ENCODE assay signal across 23 mouse cellular contexts in genomic region chr12:90565051-90565450, GRCm38 (mm10).
DNase-seq lines count a peak whose midpoint lies in the region; ATAC-seq lines count a peak whose summit lies in the region.
"Had no signal": no experiment of that assay in that cellular context is flagged by ENCODE, and none has a peak within 500 bp of the region (broad histone marks: within the 10 kb centered on the region; RNA-seq: fewer than 3 reads in every experiment).

No protein-coding gene starts in this region.

- no peaks in the 10 kb centered on the region for H3K9me3 ChIP-seq in heart, embryonic 13.5 days
- H3K9me3 ChIP-seq in forebrain, embryonic 14.5 days (replicated peaks; ENCODE audit: control insufficient read depth, low read length), result no peaks in the 10 kb centered on the region
- H3K9me3 ChIP-seq in liver, embryonic 11.5 days (ENCODE audit: control insufficient read depth, low read length), result no peaks in the 10 kb centered on the region
- H3K9me3 ChIP-seq: embryonic facial prominence, embryonic 15.5 days; heart, embryonic 12.5 days; kidney, embryonic 15.5 days; stomach, embryonic 15.5 days had no signal

- WGBS in heart, embryonic 13.5 days, result 57% methylated on average over 3 of the region's 3 CpGs
- WGBS in forebrain, embryonic 14.5 days, result 84% methylated on average over 3 of the region's 3 CpGs
- WGBS in liver, embryonic 11.5 days, result 69% methylated on average over 3 of the region's 3 CpGs

- H3K4me1 ChIP-seq in heart, embryonic 13.5 days, result no peaks in the 10 kb centered on the region
- H3K4me1 ChIP-seq in forebrain, embryonic 14.5 days (ENCODE audit: control insufficient read depth, insufficient read depth, low read length), result no peaks in the 10 kb centered on the region
- H3K4me1 ChIP-seq in liver, embryonic 11.5 days (replicated peaks; ENCODE audit: control insufficient read depth, insufficient read depth, low read length), result no peaks in the 10 kb centered on the region
- H3K4me1 ChIP-seq: embryonic facial prominence, embryonic 15.5 days; heart, embryonic 12.5 days; kidney, embryonic 15.5 days; stomach, embryonic 15.5 days had no signal

- H3K9ac ChIP-seq in heart, embryonic 13.5 days, result no peak overlapping the region
- no peak overlapping the region for H3K9ac ChIP-seq in forebrain, embryonic 14.5 days (ENCODE audit: low read length)
- no peak overlapping the region for H3K9ac ChIP-seq in liver, embryonic 11.5 days (ENCODE audit: low read depth, low read length)
- H3K9ac ChIP-seq: embryonic facial prominence, embryonic 15.5 days; heart, embryonic 12.5 days; kidney, embryonic 15.5 days; stomach, embryonic 15.5 days had no signal

- ATAC-seq in heart, embryonic 13.5 days (ENCODE audit: extremely low read depth, insufficient number of reproducible peaks, low FRiP score, low TSS enrichment), result no peak
- peak; percentile 32; the same call in 1 of the 2 replicates for ATAC-seq in forebrain, embryonic 14.5 days
- ATAC-seq in liver, embryonic 11.5 days (replicated peaks; ENCODE audit: low FRiP score), result no peak

- DNase-seq in heart, adult 11 months, result no peak
- peak; percentile 60 for DNase-seq in cerebellum, adult 11 months
- peak; percentile 64 for DNase-seq in cerebellum, adult 8-10 months
- no peak for DNase-seq in forebrain, embryonic 14.5 days (ENCODE audit: low spot score)
- no peak for DNase-seq in natural killer cell, adult 2 months (ENCODE audit: low spot score in 2 of 2)
- DNase-seq in liver, embryonic 11.5 days (ENCODE audit: low spot score), result no peak
- DNase-seq in adrenal gland, postnatal 4 days (ENCODE audit: low spot score in 2 of 2), result no peak
- DNase-seq: adrenal gland, postnatal 25 days; gastrocnemius, postnatal 14 days; heart, adult 18-20 months; heart, postnatal 14 days; kidney, adult 11 months; kidney, postnatal 36 days; liver; retina, postnatal 1 day; thymus, adult 18-20 months; thymus, postnatal 36 days had no signal

- H3K36me3 ChIP-seq in heart, embryonic 13.5 days, result no peaks in the 10 kb centered on the region
- H3K36me3 ChIP-seq in forebrain, embryonic 14.5 days (ENCODE audit: control insufficient read depth, insufficient read depth, low read length), result no peaks in the 10 kb centered on the region
- no peaks in the 10 kb centered on the region for H3K36me3 ChIP-seq in liver, embryonic 11.5 days (ENCODE audit: control insufficient read depth, insufficient read depth, low read length)
- H3K36me3 ChIP-seq: embryonic facial prominence, embryonic 15.5 days; heart, embryonic 12.5 days; kidney, embryonic 15.5 days; stomach, embryonic 15.5 days had no signal

- no peak overlapping the region for H3K4me3 ChIP-seq in heart, embryonic 13.5 days
- H3K4me3 ChIP-seq in forebrain, embryonic 14.5 days (ENCODE audit: low read depth, low read length), result no peak overlapping the region
- no peak overlapping the region for H3K4me3 ChIP-seq in liver, embryonic 11.5 days (ENCODE audit: low read depth, low read length)
- H3K4me3 ChIP-seq: embryonic facial prominence, embryonic 15.5 days; heart, embryonic 12.5 days; kidney, embryonic 15.5 days; stomach, embryonic 15.5 days had no signal

- H3K27ac ChIP-seq in heart, embryonic 13.5 days (replicated peaks), result no peak overlapping the region
- H3K27ac ChIP-seq in forebrain, embryonic 14.5 days (ENCODE audit: low read depth, low read length), result no peak overlapping the region
- no peak overlapping the region for H3K27ac ChIP-seq in liver, embryonic 11.5 days (ENCODE audit: low read depth, low read length)
- H3K27ac ChIP-seq: embryonic facial prominence, embryonic 15.5 days; kidney, embryonic 15.5 days; macrophage; stomach, embryonic 15.5 days had no signal

- no peaks in the 10 kb centered on the region for H3K27me3 ChIP-seq in heart, embryonic 13.5 days (replicated peaks)
- no peaks in the 10 kb centered on the region for H3K27me3 ChIP-seq in forebrain, embryonic 14.5 days (replicated peaks; ENCODE audit: control insufficient read depth, insufficient read depth, low read length)
- H3K27me3 ChIP-seq in liver, embryonic 11.5 days (replicated peaks; ENCODE audit: control insufficient read depth, insufficient read depth, low read length), result no peaks in the 10 kb centered on the region
- H3K27me3 ChIP-seq: embryonic facial prominence, embryonic 15.5 days; heart, embryonic 12.5 days; kidney, embryonic 15.5 days; stomach, embryonic 15.5 days had no signal

- H3K4me2 ChIP-seq in heart, embryonic 13.5 days, result peak overlapping the region; percentile 22; the same call in 1 of the 2 replicates
- H3K4me2 ChIP-seq in forebrain, embryonic 14.5 days (ENCODE audit: low read length), result no peak overlapping the region
- H3K4me2 ChIP-seq in liver, embryonic 11.5 days, result no peak overlapping the region
- H3K4me2 ChIP-seq: embryonic facial prominence, embryonic 15.5 days; heart, embryonic 12.5 days; kidney, embryonic 15.5 days; stomach, embryonic 15.5 days had no signal

Comparison
In these comparisons a context has a peak if more than half of its experiments do, and no peak if none do; other contexts are left out.
1. DNase-seq: peak in cerebellum, adult 11 months (single experiment) and cerebellum, adult 8-10 months (single experiment); none in heart, adult 11 months (single experiment), forebrain, embryonic 14.5 days (single experiment), natural killer cell, adult 2 months (0 of 2), liver, embryonic 11.5 days (single experiment) and adrenal gland, postnatal 4 days (0 of 2).